Mouse (Mus musculus) right cerebral cortex, postnatal 14 days (tissue): ENCODE measurements around the gene Metrn.

ENCODE experiments used
- DNase-seq: peaks from one replicate; pipeline ENCODE4 v3.0.0; 2022

The Metrn gene

GRCm38 (mm10) chr17:25806507-25806906 is 9.6 kb upstream of the Metrn start:
- DNase-seq = no peak

GRCm38 (mm10) chr17:25802825-25803517 is 6.0 kb upstream of the Metrn start:
- peak; percentile 83 for DNase-seq

- no peak for DNase-seq
These were observed 4.1 kb upstream of the Metrn start for GRCm38 (mm10) chr17:25801029-25801428.

- no peak for DNase-seq
These were observed 645 bp downstream of the Metrn start for GRCm38 (mm10) chr17:25796211-25796771.

GRCm38 (mm10) chr17:25795609-25796092 is 1.3 kb downstream of the Metrn start, which contains the start of gene AC134908.4:
Gene AC134908.4, minus strand, starts transcription at chr17:25795659.
- DNase-seq = peak; percentile 42

GRCm38 (mm10) chr17:25794998-25795397 is 1.9 kb downstream of the Metrn start:
- DNase-seq = no peak

- DNase-seq = no peak
These were observed 2.7 kb downstream of the Metrn start for GRCm38 (mm10) chr17:25794197-25794596.

- peak; percentile 75 for DNase-seq
These were observed 4.3 kb downstream of the Metrn start, which contains the start of gene Fam173a for GRCm38 (mm10) chr17:25792615-25793014. Gene Fam173a, minus strand, starts transcription at chr17:25792901.

- DNase-seq = peak; percentile 83
These were observed 5.0 kb downstream of the Metrn start for GRCm38 (mm10) chr17:25791843-25792527.

GRCm38 (mm10) chr17:25791320-25791842 is 5.6 kb downstream of the Metrn start:
- DNase-seq = no peak

GRCm38 (mm10) chr17:25786781-25787504 is 10.0 kb downstream of the Metrn start:
- DNase-seq = no peak

GRCm38 (mm10) chr17:25786280-25786679 is 10.7 kb downstream of the Metrn start, which contains the start of gene Ccdc78:
Gene Ccdc78, plus strand, starts transcription at chr17:25786580.
- DNase-seq = no peak

GRCm38 (mm10) chr17:25785281-25785745 is 11.6 kb downstream of the Metrn start, which contains the start of gene Haghl:
Gene Haghl, minus strand, starts transcription at chr17:25785673.
- peak; percentile 99 for DNase-seq

- DNase-seq = no peak
These were observed 12.9 kb downstream of the Metrn start for GRCm38 (mm10) chr17:25783861-25784574.

- DNase-seq = no peak
These were observed 13.8 kb downstream of the Metrn start for GRCm38 (mm10) chr17:25783086-25783485.

- no peak for DNase-seq
These were observed 15.6 kb downstream of the Metrn start for GRCm38 (mm10) chr17:25781339-25781738.

GRCm38 (mm10) chr17:25777948-25778347 is 19.0 kb downstream of the Metrn start:
- DNase-seq = no peak

GRCm38 (mm10) chr17:25775318-25776062 is 21.4 kb downstream of the Metrn start:
- no peak for DNase-seq

GRCm38 (mm10) chr17:25773549-25774120 is 23.3 kb downstream of the Metrn start, which contains the start of gene Narfl:
Gene Narfl, plus strand, starts transcription at chr17:25773776.
- peak; percentile 98 for DNase-seq

GRCm38 (mm10) chr17:25769331-25769730 is 27.6 kb downstream of the Metrn start:
- no peak for DNase-seq

- DNase-seq = no peak
These were observed 31.1 kb downstream of the Metrn start for GRCm38 (mm10) chr17:25765886-25766285.
